Mouse (Mus musculus) small intestine, adult 2 months (tissue): ENCODE data around the gene Olfr530.

Experiments
- CTCF ChIP-seq: fragments of 200-500 bp; IDR thresholded peaks from 2 replicates; pipeline ENCODE4 v1.5.1; 2012; ENCODE audit warnings: low read depth, mild to moderate bottlenecking, control low read depth, inconsistent platforms, low read length, moderate library complexity, mixed read lengths; ENCODE audit not compliant: insufficient replicate concordance, insufficient read length; ENCODE audit errors: extremely low read depth
- POLR2A ChIP-seq: fragments of 200-500 bp; IDR thresholded peaks from 2 replicates; pipeline ENCODE4 v1.6.1; 2012; ENCODE audit warnings: low read depth, mild to moderate bottlenecking, control low read depth, inconsistent platforms, low read length, moderate library complexity

DNA sequence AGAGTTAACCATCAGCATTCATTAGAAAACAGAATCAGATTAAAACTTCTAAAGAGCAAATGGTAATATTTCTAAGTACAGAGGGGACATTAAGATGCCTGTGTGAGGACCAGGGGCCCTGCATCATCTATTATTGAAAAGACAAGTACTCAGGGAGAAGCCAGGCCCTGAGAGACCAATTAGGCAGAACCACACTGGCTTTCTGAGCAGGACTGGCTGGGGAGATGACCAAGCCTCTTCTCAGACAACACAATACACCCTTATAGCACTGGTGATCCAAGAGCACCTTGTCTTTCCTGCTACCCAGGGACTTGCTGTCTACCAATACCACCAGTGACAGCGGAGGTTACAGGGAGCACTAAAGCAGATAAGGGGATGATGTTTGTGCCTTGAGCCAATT, 26.7 kb upstream of the Olfr530 start, which contains the start of gene Olfr531:
- TF ChIP-seq CTCF (no peak), POLR2A (no peak)
